Mouse (Mus musculus) mature B cell (primary cell): ENCODE results near the gene Hoxb1.

Source experiments
- in situ Hi-C: fragments of 300-500 bp; cut with MboI; formaldehyde crosslinking; loops from 2 replicates; pipeline ENCODE4 v1.14.3; 2019

The Hoxb1 gene

GRCm38 (mm10) chr11:96350341-96350624 lies 15.3 kb upstream of the Hoxb1 start, which contains the start of gene Hoxb2:
Gene Hoxb2 (plus strand): TSS chr11:96350525.
- in situ Hi-C loops: no loop called here

GRCm38 (mm10) chr11:96350791-96351190 lies 14.8 kb upstream of the Hoxb1 start:
- in situ Hi-C loops: no loop called here

GRCm38 (mm10) chr11:96351312-96351711 lies 14.2 kb upstream of the Hoxb1 start:
- in situ Hi-C loops: no loop called here

- in situ Hi-C loops: no loop called here
Measured at GRCm38 (mm10) chr11:96351831-96352230, 13.7 kb upstream of the Hoxb1 start.

GRCm38 (mm10) chr11:96352691-96353521 lies 12.6 kb upstream of the Hoxb1 start:
- in situ Hi-C loops: no loop called here

- in situ Hi-C loops: no loop called here
Measured at GRCm38 (mm10) chr11:96353522-96353841, 12.1 kb upstream of the Hoxb1 start.

- in situ Hi-C loops: no loop called here
Measured at GRCm38 (mm10) chr11:96353939-96354338, 11.6 kb upstream of the Hoxb1 start.

GRCm38 (mm10) chr11:96354376-96354775 lies 11.2 kb upstream of the Hoxb1 start:
- in situ Hi-C loops: no loop called here

GRCm38 (mm10) chr11:96354801-96355311 lies 10.7 kb upstream of the Hoxb1 start:
- in situ Hi-C loops: no loop called here

- in situ Hi-C loops: no loop called here
Measured at GRCm38 (mm10) chr11:96363807-96364206, 1.7 kb upstream of the Hoxb1 start.

- in situ Hi-C loops: no loop called here
Measured at GRCm38 (mm10) chr11:96366092-96367041, 815 bp downstream of the Hoxb1 start.

- in situ Hi-C loops: no loop called here
Measured at GRCm38 (mm10) chr11:96367141-96367540, 1.6 kb downstream of the Hoxb1 start.

GRCm38 (mm10) chr11:96368686-96369085 lies 3.1 kb downstream of the Hoxb1 start:
- in situ Hi-C loops: no loop called here

- in situ Hi-C loops: no loop called here
Measured at GRCm38 (mm10) chr11:96369140-96369539, 3.6 kb downstream of the Hoxb1 start.

GRCm38 (mm10) chr11:96371726-96372125 lies 6.2 kb downstream of the Hoxb1 start:
- in situ Hi-C loops: no loop called here

GRCm38 (mm10) chr11:96372519-96372918 lies 7.0 kb downstream of the Hoxb1 start:
- in situ Hi-C loops: no loop called here

- in situ Hi-C loops: no loop called here
Measured at GRCm38 (mm10) chr11:96374810-96375209, 9.3 kb downstream of the Hoxb1 start.

- in situ Hi-C loops: no loop called here
Measured at GRCm38 (mm10) chr11:96383381-96383780, 17.8 kb downstream of the Hoxb1 start.

- in situ Hi-C loops: no loop called here
Measured at GRCm38 (mm10) chr11:96387635-96388034, 22.1 kb downstream of the Hoxb1 start.

- in situ Hi-C loops: no loop called here
Measured at GRCm38 (mm10) chr11:96396772-96397626, 31.4 kb downstream of the Hoxb1 start.

GRCm38 (mm10) chr11:96397806-96398335 lies 32.3 kb downstream of the Hoxb1 start:
- in situ Hi-C loops: no loop called here

GRCm38 (mm10) chr11:96399923-96400322 lies 34.4 kb downstream of the Hoxb1 start:
- in situ Hi-C loops: no loop called here
